In genomic region chr9:65074251-65074650, GRCm38 (mm10) we compare ENCODE assay signal across 25 mouse cellular contexts. TPM values are rescaled to one million over a fixed set of nuclear protein-coding genes. Genes with fewer than 3 reads are reported as not detected.
DNase-seq lines count a peak whose midpoint lies in the region; ATAC-seq and TF ChIP-seq lines count a peak whose summit lies in the region.
"Had no signal": no experiment of that assay in that cellular context is flagged by ENCODE, and none has a peak within 500 bp of the region (broad histone marks: within the 10 kb centered on the region; RNA-seq: fewer than 3 reads in every experiment).

No protein-coding gene starts in this region.

- H3K4me2 ChIP-seq in intestine, postnatal 0 days (replicated peaks; ENCODE audit: low read depth) = no peak overlapping the region
- no peak overlapping the region for H3K4me2 ChIP-seq in midbrain, embryonic 15.5 days
- H3K4me2 ChIP-seq: embryonic facial prominence, embryonic 12.5 days; hindbrain, embryonic 13.5 days; limb, embryonic 13.5 days; neural tube, embryonic 13.5 days had no signal

- H3K36me3 ChIP-seq in intestine, postnatal 0 days (ENCODE audit: control insufficient read depth, insufficient read depth) = peaks cover 72% of the 10 kb centered on the region
- peaks cover 34% of the 10 kb centered on the region for H3K36me3 ChIP-seq in midbrain, embryonic 15.5 days (replicated peaks)

- no peaks in the 10 kb centered on the region for H3K4me1 ChIP-seq in intestine, postnatal 0 days (replicated peaks; ENCODE audit: control insufficient read depth, insufficient read depth, low read length)
- no peaks in the 10 kb centered on the region for H3K4me1 ChIP-seq in midbrain, embryonic 15.5 days
- H3K4me1 ChIP-seq: embryonic facial prominence, embryonic 12.5 days; limb, embryonic 13.5 days; neural tube, embryonic 13.5 days had no signal

- no peaks in the 10 kb centered on the region for H3K9me3 ChIP-seq in intestine, postnatal 0 days (ENCODE audit: control insufficient read depth)
- H3K9me3 ChIP-seq in midbrain, embryonic 15.5 days = no peaks in the 10 kb centered on the region
- H3K9me3 ChIP-seq: embryonic facial prominence, embryonic 12.5 days; hindbrain, embryonic 13.5 days; limb, embryonic 13.5 days; neural tube, embryonic 13.5 days had no signal

- WGBS in intestine, postnatal 0 days = 90% methylated on average over 15 of the region's 15 CpGs
- 86% methylated on average over 15 of the region's 15 CpGs for WGBS in midbrain, embryonic 15.5 days

- no peaks in the 10 kb centered on the region for H3K27me3 ChIP-seq in intestine, postnatal 0 days (replicated peaks; ENCODE audit: control insufficient read depth, insufficient read depth, low read length)
- no peaks in the 10 kb centered on the region for H3K27me3 ChIP-seq in midbrain, embryonic 15.5 days (replicated peaks)
- H3K27me3 ChIP-seq: embryonic facial prominence, embryonic 12.5 days; hindbrain, embryonic 13.5 days; limb, embryonic 13.5 days; neural tube, embryonic 13.5 days had no signal

- TF ChIP-seq CTCF in gastrocnemius, adult 2 months (IDR thresholded peaks at IDR 0.05) = no peak
- no peak for TF ChIP-seq CTCF in intestine, postnatal 0 days (IDR thresholded peaks at IDR 0.05; ENCODE audit: low read depth)

- no peak overlapping the region for H3K4me3 ChIP-seq in gastrocnemius, adult 2 months
- no peak overlapping the region for H3K4me3 ChIP-seq in intestine, postnatal 0 days (ENCODE audit: low read depth, low read length)
- H3K4me3 ChIP-seq in midbrain, embryonic 15.5 days = no peak overlapping the region
- H3K4me3 ChIP-seq: embryonic facial prominence, embryonic 12.5 days; heart, adult 2 months; hindbrain, embryonic 13.5 days; limb, embryonic 13.5 days; myocyte; neural tube, embryonic 13.5 days had no signal

- H3K9ac ChIP-seq in intestine, postnatal 0 days (ENCODE audit: low read depth, low read length) = no peak overlapping the region
- H3K9ac ChIP-seq in midbrain, embryonic 15.5 days = no peak overlapping the region
- H3K9ac ChIP-seq: embryonic facial prominence, embryonic 12.5 days; hindbrain, embryonic 13.5 days; limb, embryonic 13.5 days; neural tube, embryonic 13.5 days had no signal

- peak overlapping the region; percentile 87 for H3K27ac ChIP-seq in gastrocnemius, adult 2 months
- no peak overlapping the region for H3K27ac ChIP-seq in intestine, postnatal 0 days (ENCODE audit: low read depth, low read length)
- H3K27ac ChIP-seq in midbrain, embryonic 15.5 days = no peak overlapping the region
- H3K27ac ChIP-seq: embryonic facial prominence, embryonic 12.5 days; heart, adult 2 months; kidney, postnatal 0 days; limb, embryonic 13.5 days; neural tube, embryonic 13.5 days had no signal

- intact Hi-C loops in gastrocnemius, adult 2 months (cut with DNase I) = no loop called here

- ATAC-seq in intestine, postnatal 0 days = no peak
- no peak for ATAC-seq in erythroid progenitor cell, adult 5-6 weeks (replicated peaks; ENCODE audit: low FRiP score, poor library complexity, severe bottlenecking)
- ATAC-seq in midbrain, embryonic 15.5 days (replicated peaks) = no peak
- ATAC-seq: CD4-positive, CD25-positive, alpha-beta regulatory T cell, adult 4 months; forebrain, embryonic 14.5 days; midbrain, embryonic 16.5 days had no signal

- no peak for DNase-seq in gastrocnemius, adult 2 months
- DNase-seq in gastrocnemius, adult 18-20 months (ENCODE audit: low spot score) = no peak
- DNase-seq in spleen, postnatal 36 days (ENCODE audit: low spot score in 2 of 2) = peak; percentile 8 to 22
- DNase-seq in spleen, postnatal 14 days (ENCODE audit: low spot score in 2 of 2) = no peak
- DNase-seq in thymus, postnatal 0 days (ENCODE audit: low spot score) = peak; percentile 61
- DNase-seq: adrenal gland, postnatal 25 days; cerebellum, adult 11-12 months; cerebellum, postnatal 14 days; gastrocnemius, postnatal 25 days; heart, adult 2 months; layer of hippocampus, adult 9-11 months; lung, adult 18-20 months; lung, postnatal 14 days had no signal

RNA-seq across cellular contexts. Expression of gene Igdcc4, which starts 27.0 kb away (rescaled TPM):
- total RNA-seq in gastrocnemius, adult 2 months (2021) = 10 to 100 TPM; 22.1 to 34.4 TPM
- 10 to 100 TPM; 28.7 to 29.4 TPM for total RNA-seq in gastrocnemius, adult 18-20 months (2021)
- polyA plus RNA-seq in thymus, postnatal 0 days (2015; fragmentation: Nextera tagmentation; extraction: Ambion mirVana) = 4.9 and 5.0 TPM in 2 replicates
- 4.1 and 4.5 TPM in 2 replicates for polyA plus RNA-seq in intestine, postnatal 0 days (2015; fragmentation: Nextera tagmentation; extraction: Ambion mirVana)
- not detected in 2 replicates for total RNA-seq in erythroid progenitor cell, adult 5-6 weeks (2015; ENCODE audit: low replicate concordance)
- not detected in 2 replicates for total RNA-seq in erythroid progenitor cell, adult 5-6 weeks (2017; ENCODE audit: low replicate concordance)
- 16.8 and 17.3 TPM in 2 replicates for polyA plus RNA-seq in midbrain, embryonic 15.5 days (2015; fragmentation: Nextera tagmentation; extraction: Ambion mirVana)

RNA-seq across cellular contexts. Expression of gene Dpp8, which starts 42.0 kb away (rescaled TPM):
- 100 to 1,000 TPM in 1 of 2 experiments, 10 to 100 TPM in 1; 95.9 to 112 TPM for total RNA-seq in gastrocnemius, adult 2 months (2021)
- 100 to 1,000 TPM in 1 of 2 experiments, 10 to 100 TPM in 1; 94.2 to 106 TPM for total RNA-seq in gastrocnemius, adult 18-20 months (2021)
- 29.4 and 30.6 TPM in 2 replicates for polyA plus RNA-seq in thymus, postnatal 0 days (2015; fragmentation: Nextera tagmentation; extraction: Ambion mirVana)
- polyA plus RNA-seq in intestine, postnatal 0 days (2015; fragmentation: Nextera tagmentation; extraction: Ambion mirVana) = 14.1 and 14.8 TPM in 2 replicates
- total RNA-seq in erythroid progenitor cell, adult 5-6 weeks (2015; ENCODE audit: low replicate concordance) = 70.3 and 82.6 TPM in 2 replicates
- 110 and 113 TPM in 2 replicates for total RNA-seq in erythroid progenitor cell, adult 5-6 weeks (2017; ENCODE audit: low replicate concordance)
- 38.9 and 42.5 TPM in 2 replicates for polyA plus RNA-seq in midbrain, embryonic 15.5 days (2015; fragmentation: Nextera tagmentation; extraction: Ambion mirVana)

RNA-seq across cellular contexts. Expression of gene Hacd3, which starts 52.8 kb away (rescaled TPM):
- 10 to 100 TPM in 1 of 2 experiments, 1 to 10 TPM in 1; 9.0 to 10.8 TPM for total RNA-seq in gastrocnemius, adult 2 months (2021)
- 10 to 100 TPM; 10.2 to 11.5 TPM for total RNA-seq in gastrocnemius, adult 18-20 months (2021)
- polyA plus RNA-seq in thymus, postnatal 0 days (2015; fragmentation: Nextera tagmentation; extraction: Ambion mirVana) = 61.8 and 64.0 TPM in 2 replicates
- polyA plus RNA-seq in intestine, postnatal 0 days (2015; fragmentation: Nextera tagmentation; extraction: Ambion mirVana) = 43.9 and 46.8 TPM in 2 replicates
- total RNA-seq in erythroid progenitor cell, adult 5-6 weeks (2015; ENCODE audit: low replicate concordance) = 11.5 and 15.9 TPM in 2 replicates
- 18.2 and 20.8 TPM in 2 replicates for total RNA-seq in erythroid progenitor cell, adult 5-6 weeks (2017; ENCODE audit: low replicate concordance)
- polyA plus RNA-seq in midbrain, embryonic 15.5 days (2015; fragmentation: Nextera tagmentation; extraction: Ambion mirVana) = 210 and 217 TPM in 2 replicates

Comparison
In these comparisons a context has a peak if more than half of its experiments do, and no peak if none do; other contexts are left out.
1. DNase-seq: peak in spleen, postnatal 36 days (2 of 2) and thymus, postnatal 0 days (single experiment); none in gastrocnemius, adult 2 months (single experiment), gastrocnemius, adult 18-20 months (single experiment) and spleen, postnatal 14 days (0 of 2).
2. RNA of gene Igdcc4, which starts 27.0 kb away (total RNA-seq): 22.1 to 34.4 TPM in gastrocnemius, adult 2 months and 28.7 to 29.4 TPM in gastrocnemius, adult 18-20 months; not detected in erythroid progenitor cell, adult 5-6 weeks; every median in the first group is over 10 times any median in the second.